Mouse (Mus musculus): ENCODE results near the gene Chkb.

- TF ChIP-seq MYOG (IDR thresholded peaks at IDR 0.05; ENCODE audit: control insufficient read depth in 1 of 3, insufficient read depth in 1 of 3, insufficient read length in 2 of 3, low read depth in 2 of 3), result no peak
- TF ChIP-seq MAX (IDR thresholded peaks at IDR 0.05; ENCODE audit: low read depth), result no peak
- no peak for TF ChIP-seq POLR2A (IDR thresholded peaks at IDR 0.05; ENCODE audit: insufficient read length, low read depth)
- no peak for TF ChIP-seq MYOD1 (IDR thresholded peaks at IDR 0.05; ENCODE audit: control insufficient read depth in 1 of 3, insufficient read length in 2 of 3, low read depth in 2 of 3)
- TF ChIP-seq CEBPB (IDR thresholded peaks at IDR 0.05; ENCODE audit: insufficient read depth, poor library complexity, severe bottlenecking), result no peak
- TF ChIP-seq TCF12 (IDR thresholded peaks at IDR 0.05; ENCODE audit: insufficient read depth, poor library complexity, severe bottlenecking), result no peak
- TF ChIP-seq USF1 (IDR thresholded peaks at IDR 0.05; ENCODE audit: low read depth), result no peak
- no peak for TF ChIP-seq E2F4 (IDR thresholded peaks at IDR 0.05; ENCODE audit: insufficient read depth)
These were observed 27.2 kb downstream of the Chkb start for GRCm38 (mm10) chr15:89402471-89402870.

All from myocyte (in vitro differentiated cells).